Mouse (Mus musculus): Measurements from ENCODE around the gene Llph. TPM values are rescaled to one million over a fixed set of nuclear protein-coding genes. Genes with fewer than 3 reads are reported as not detected.
"Not testable (repeated sequence)": the region's sequence is repeated elsewhere in the genome, so short reads cannot be mapped to it uniquely, and the experiment has no call there.

The Llph gene
- polyA plus RNA-seq, 1 experiment from 2014 or later: 59.0 TPM

DNA sequence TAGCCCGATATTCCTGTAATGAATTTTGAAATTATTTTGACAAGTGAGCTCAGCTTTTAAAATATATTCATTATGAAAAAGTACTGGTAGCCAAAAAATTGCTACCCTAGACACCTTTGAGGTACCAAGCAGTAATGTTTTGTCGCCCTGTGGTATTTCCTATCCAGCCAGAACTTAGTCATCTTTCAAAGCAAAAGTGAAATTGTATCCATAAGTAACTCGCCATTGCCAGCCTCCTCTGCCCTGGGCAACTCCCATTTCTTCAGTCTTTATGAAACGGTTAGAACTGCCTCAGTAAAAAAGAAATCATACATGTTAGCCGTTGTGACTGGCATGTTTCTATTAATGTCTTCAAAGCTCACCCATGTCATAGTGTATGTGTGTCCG, 17.3 kb upstream of the Llph start:
- Histone ChIP-seq H3K4me3 (ENCODE audit: low read depth, low read length) (peak overlapping the region; percentile 86), H3K36me3 (ENCODE audit: control insufficient read depth, insufficient read depth, low read length) (no peaks in the 10 kb centered on the region), H3K9me3 (ENCODE audit: control insufficient read depth, low read length) (no peaks in the 10 kb centered on the region; the same call in 1 of the 2 replicates), H3K4me1 (replicated peaks; ENCODE audit: control insufficient read depth, insufficient read depth, low read length) (no peaks in the 10 kb centered on the region), H3K27me3 (ENCODE audit: control insufficient read depth, insufficient read depth, low read length) (no peaks in the 10 kb centered on the region), H3K4me2 (ENCODE audit: low read depth, low read length, severe bottlenecking) (peak overlapping the region; percentile 76), H3K9ac (ENCODE audit: low read length) (no peak overlapping the region), H3K27ac (ENCODE audit: low read depth, low read length) (no peak overlapping the region)
- DNase-seq (ENCODE audit: low spot score) (no peak), ATAC-seq (replicated peaks; ENCODE audit: low FRiP score) (no peak)
- 79% methylated on average over 6 of the region's 6 CpGs for WGBS

DNA sequence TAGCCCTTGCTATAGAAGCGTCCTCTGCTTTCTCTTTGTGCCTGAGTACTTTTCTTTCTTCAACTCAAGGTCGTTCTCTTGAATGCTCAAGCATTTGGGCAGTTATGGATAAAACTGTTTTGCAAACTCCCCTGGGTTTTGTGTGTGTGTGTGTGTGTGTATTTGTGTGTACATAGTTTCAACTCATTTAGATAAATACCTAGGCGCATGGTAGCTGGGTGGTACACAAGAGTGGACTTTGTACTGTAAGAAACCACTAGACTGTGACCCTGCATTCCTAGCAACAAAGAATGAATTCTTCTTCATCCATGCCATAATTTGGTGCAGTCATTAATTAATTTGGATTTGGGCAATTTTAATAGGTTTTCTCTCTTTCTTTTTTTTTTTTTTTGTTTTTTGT, 16.8 kb upstream of the Llph start:
- Histone ChIP-seq H3K9ac (ENCODE audit: low read length) (no peak overlapping the region), H3K4me1 (replicated peaks; ENCODE audit: control insufficient read depth, insufficient read depth, low read length) (no peaks in the 10 kb centered on the region), H3K4me3 (ENCODE audit: low read depth, low read length) (no peak overlapping the region), H3K4me2 (ENCODE audit: low read depth, low read length, severe bottlenecking) (no peak overlapping the region), H3K27me3 (ENCODE audit: control insufficient read depth, insufficient read depth, low read length) (no peaks in the 10 kb centered on the region), H3K36me3 (ENCODE audit: control insufficient read depth, insufficient read depth, low read length) (no peaks in the 10 kb centered on the region), H3K9me3 (ENCODE audit: control insufficient read depth, low read length) (no peaks in the 10 kb centered on the region; the same call in 1 of the 2 replicates), H3K27ac (ENCODE audit: low read depth, low read length) (no peak overlapping the region)
- no peak for ATAC-seq (replicated peaks; ENCODE audit: low FRiP score)
- no peak for DNase-seq (ENCODE audit: low spot score)
- 86% methylated on average over 3 of the region's 3 CpGs for WGBS

DNA sequence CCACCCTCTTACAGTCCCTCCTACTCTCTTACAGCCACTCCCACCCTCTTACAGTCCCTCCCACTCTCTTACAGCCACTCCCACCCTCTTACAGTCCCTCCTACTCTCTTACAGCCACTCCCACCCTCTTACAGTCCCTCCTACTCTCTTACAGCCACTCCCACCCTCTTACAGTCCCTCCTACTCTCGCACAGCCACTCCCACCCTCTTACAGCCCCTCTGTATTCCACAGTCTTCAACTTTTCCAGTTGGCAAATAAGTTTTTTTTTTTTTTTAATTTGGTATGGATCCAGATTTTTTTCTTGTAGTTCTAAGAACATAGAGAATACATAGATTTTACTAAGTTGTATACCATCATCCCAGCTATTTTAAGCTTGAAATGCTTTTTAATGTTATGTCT, 9.8 kb upstream of the Llph start:
- H3K36me3 ChIP-seq (ENCODE audit: control insufficient read depth, insufficient read depth, low read length); H3K4me3 ChIP-seq (ENCODE audit: low read depth, low read length); DNase-seq (ENCODE audit: low spot score); H3K4me1 ChIP-seq (replicated peaks; ENCODE audit: control insufficient read depth, insufficient read depth, low read length); H3K27me3 ChIP-seq (ENCODE audit: control insufficient read depth, insufficient read depth, low read length); H3K27ac ChIP-seq (ENCODE audit: low read depth, low read length); ATAC-seq (replicated peaks; ENCODE audit: low FRiP score); H3K4me2 ChIP-seq (ENCODE audit: low read depth, low read length, severe bottlenecking); H3K9ac ChIP-seq (ENCODE audit: low read length); H3K9me3 ChIP-seq (ENCODE audit: control insufficient read depth, low read length): not testable (repeated sequence)
- WGBS: 83% methylated on average over 1 of the region's 1 CpGs

DNA sequence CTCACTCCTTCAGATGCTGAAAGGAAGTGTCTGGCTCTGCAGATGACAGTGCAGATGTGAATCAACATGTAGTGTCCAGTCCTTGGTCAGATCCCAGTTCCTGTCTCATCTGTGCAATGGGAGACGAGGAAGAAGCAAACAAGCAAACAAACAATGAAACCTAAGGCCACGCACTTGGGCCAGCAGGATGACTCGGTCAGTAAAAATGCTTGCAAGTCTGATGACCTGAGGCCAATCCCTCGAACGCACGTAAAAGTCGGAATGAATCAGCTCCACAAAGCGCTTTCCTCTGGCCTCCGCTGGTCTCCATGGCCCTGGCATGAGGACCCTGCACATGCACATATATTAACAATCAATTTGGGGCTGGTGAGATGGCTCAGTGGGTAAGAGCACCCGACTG, 7.9 kb upstream of the Llph start:
- ATAC-seq (replicated peaks; ENCODE audit: low FRiP score): no peak
- H3K4me3 ChIP-seq (ENCODE audit: low read depth, low read length): no peak overlapping the region

DNA sequence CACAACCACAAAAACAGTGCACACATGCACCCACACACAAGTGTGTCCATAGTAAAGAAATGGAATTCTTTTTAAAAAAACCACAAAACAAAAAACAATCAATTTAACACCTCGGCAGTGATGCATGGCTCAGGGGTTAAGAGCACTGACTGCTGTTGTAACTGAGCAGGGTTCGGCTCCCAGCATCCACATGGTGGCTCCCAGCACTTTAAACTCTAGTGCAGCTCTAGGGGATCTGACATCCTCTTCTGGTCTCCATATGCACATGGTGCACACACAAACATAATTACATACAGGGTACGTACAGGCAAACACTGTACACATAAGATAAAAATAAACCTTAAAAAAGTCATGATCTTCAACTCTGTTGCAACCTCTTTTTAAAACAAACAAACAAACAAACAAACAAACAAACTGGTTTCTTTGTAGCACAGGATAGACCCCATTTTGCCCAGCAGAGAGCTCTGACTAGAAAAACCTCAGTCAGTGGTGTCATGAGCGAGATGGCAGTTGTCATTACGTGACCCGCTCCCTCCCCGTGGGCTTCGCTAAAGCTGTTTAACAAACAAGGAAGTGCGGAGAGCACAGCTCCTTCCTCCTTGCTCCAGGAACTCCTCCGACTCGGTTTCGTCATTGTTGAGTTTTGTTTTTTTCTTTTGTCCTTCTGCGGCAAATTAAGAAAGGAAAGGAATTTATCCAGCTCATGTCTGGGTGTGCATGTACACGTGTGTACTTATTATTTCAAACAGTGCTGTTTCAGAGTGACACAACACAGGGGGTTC, 7.1 kb upstream of the Llph start:
- H3K9me3 ChIP-seq (ENCODE audit: control insufficient read depth, low read length): no peaks in the 10 kb centered on the region
- no peak for ATAC-seq (replicated peaks; ENCODE audit: low FRiP score)
- H3K9ac ChIP-seq (ENCODE audit: low read length): no peak overlapping the region
- no peak overlapping the region for H3K4me2 ChIP-seq (ENCODE audit: low read depth, low read length, severe bottlenecking)
- no peaks in the 10 kb centered on the region for H3K4me1 ChIP-seq (replicated peaks; ENCODE audit: control insufficient read depth, insufficient read depth, low read length)
- H3K27ac ChIP-seq (ENCODE audit: low read depth, low read length): no peak overlapping the region
- H3K4me3 ChIP-seq (ENCODE audit: low read depth, low read length): no peak overlapping the region
- H3K36me3 ChIP-seq (ENCODE audit: control insufficient read depth, insufficient read depth, low read length): no peaks in the 10 kb centered on the region
- no peak for DNase-seq (ENCODE audit: low spot score)
- 89% methylated on average over 14 of the region's 14 CpGs for whole genome bisulfite sequencing
- no peaks in the 10 kb centered on the region for H3K27me3 ChIP-seq (ENCODE audit: control insufficient read depth, insufficient read depth, low read length)

More for the DNA sequence above, 7.9 kb upstream of the Llph start:
- Histone ChIP-seq H3K4me2 (ENCODE audit: low read depth, low read length, severe bottlenecking) (no peak overlapping the region), H3K9me3 (ENCODE audit: control insufficient read depth, low read length) (no peaks in the 10 kb centered on the region), H3K4me1 (replicated peaks; ENCODE audit: control insufficient read depth, insufficient read depth, low read length) (no peaks in the 10 kb centered on the region), H3K27me3 (ENCODE audit: control insufficient read depth, insufficient read depth, low read length) (no peaks in the 10 kb centered on the region), H3K36me3 (ENCODE audit: control insufficient read depth, insufficient read depth, low read length) (no peaks in the 10 kb centered on the region), H3K9ac (ENCODE audit: low read length) (no peak overlapping the region), H3K27ac (ENCODE audit: low read depth, low read length) (no peak overlapping the region)
- DNase-seq (ENCODE audit: low spot score): no peak
- 95% methylated on average over 10 of the region's 10 CpGs for WGBS

DNA sequence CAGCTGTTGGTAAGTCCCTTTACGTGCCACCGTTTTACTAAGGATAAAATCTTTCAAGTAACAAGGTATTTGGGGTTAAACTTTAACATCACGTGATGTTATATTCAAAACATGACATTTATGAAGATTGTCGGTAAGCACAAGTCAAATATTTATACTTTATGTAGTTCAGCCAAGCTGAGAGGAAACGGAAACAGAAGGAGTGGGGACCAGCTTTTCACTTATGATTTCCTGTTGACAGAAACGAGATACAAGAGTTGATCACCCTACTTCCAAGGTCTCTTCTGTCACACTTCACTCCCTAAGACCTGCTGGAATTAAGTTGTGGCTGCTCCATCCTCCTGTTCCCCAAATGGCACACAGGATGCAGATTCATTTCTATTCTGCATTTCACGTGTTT, 6.1 kb upstream of the Llph start:
- 90% methylated on average over 7 of the region's 7 CpGs for WGBS
- H3K27ac ChIP-seq (ENCODE audit: low read depth, low read length): no peak overlapping the region
- H3K4me3 ChIP-seq (ENCODE audit: low read depth, low read length): no peak overlapping the region
- no peaks in the 10 kb centered on the region for H3K27me3 ChIP-seq (ENCODE audit: control insufficient read depth, insufficient read depth, low read length)
- no peak overlapping the region for H3K9ac ChIP-seq (ENCODE audit: low read length)
- no peaks in the 10 kb centered on the region for H3K36me3 ChIP-seq (ENCODE audit: control insufficient read depth, insufficient read depth, low read length)
- no peak for ATAC-seq (replicated peaks; ENCODE audit: low FRiP score)
- H3K4me1 ChIP-seq (replicated peaks; ENCODE audit: control insufficient read depth, insufficient read depth, low read length): no peaks in the 10 kb centered on the region
- no peak for DNase-seq (ENCODE audit: low spot score)
- H3K9me3 ChIP-seq (ENCODE audit: control insufficient read depth, low read length): no peaks in the 10 kb centered on the region
- H3K4me2 ChIP-seq (ENCODE audit: low read depth, low read length, severe bottlenecking): no peak overlapping the region

DNA sequence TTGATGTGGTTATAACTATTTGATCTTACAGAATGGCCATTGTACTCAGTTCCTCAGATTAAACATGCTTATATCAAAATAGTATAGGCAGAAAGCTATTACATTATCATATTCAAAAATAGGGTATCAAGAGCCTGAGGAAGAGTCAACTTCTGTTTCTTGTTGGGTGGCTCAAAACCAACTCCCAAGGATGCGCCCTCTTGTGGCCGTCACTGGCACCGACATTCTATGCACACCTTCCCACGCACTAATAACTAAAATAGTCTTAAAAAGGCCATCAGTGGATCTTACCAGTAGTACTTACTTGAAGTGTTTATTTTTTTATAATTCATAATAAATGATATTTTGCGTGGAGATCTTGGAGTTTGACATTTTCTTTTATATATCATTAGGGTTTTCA, 4.8 kb downstream of the Llph start:
- no peak overlapping the region for H3K4me2 ChIP-seq (ENCODE audit: low read depth, low read length, severe bottlenecking)
- no peak overlapping the region for H3K9ac ChIP-seq (ENCODE audit: low read length)
- no peak overlapping the region for H3K27ac ChIP-seq (ENCODE audit: low read depth, low read length)

DNA sequence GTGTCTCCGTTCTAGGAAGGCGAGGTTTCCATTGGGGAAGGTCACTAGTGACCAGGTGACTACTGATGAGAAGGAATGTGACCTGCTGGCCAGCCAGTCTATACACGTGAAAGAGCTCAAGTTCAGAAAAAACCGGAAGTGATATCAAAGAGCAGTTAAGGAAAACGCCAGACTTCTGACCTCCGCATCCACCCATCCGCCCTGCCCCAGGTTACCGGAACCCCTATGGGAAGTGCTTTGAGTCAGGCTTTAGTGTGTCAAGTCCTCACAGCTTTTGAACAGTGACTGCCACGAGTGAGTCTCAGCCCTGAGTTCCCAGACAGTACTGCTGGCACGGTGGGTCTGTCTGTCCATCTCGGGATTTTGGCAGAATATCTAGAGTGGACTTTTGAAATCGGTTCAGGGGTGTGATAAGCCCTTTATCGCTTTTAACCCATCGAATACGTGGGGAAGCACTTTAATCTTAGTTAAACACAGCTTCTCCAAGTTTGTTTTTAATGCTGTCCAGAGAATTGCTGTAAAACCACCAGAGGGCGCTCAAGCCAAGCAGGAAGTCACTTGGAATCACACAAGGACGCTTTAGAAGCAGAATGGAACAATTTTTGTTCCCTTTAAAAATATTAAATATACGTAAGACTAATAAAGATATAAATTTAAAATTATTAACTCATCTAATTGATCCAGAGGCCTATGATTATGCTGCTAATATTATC, 6.9 kb downstream of the Llph start:
- no peak; the same call in 1 of the 2 replicates for ATAC-seq (replicated peaks; ENCODE audit: low FRiP score)
- H3K4me2 ChIP-seq (ENCODE audit: low read depth, low read length, severe bottlenecking): no peak overlapping the region
- no peaks in the 10 kb centered on the region for H3K4me1 ChIP-seq (replicated peaks; ENCODE audit: control insufficient read depth, insufficient read depth, low read length)
- H3K27ac ChIP-seq (ENCODE audit: low read depth, low read length): no peak overlapping the region
- peak; percentile 76 for DNase-seq (ENCODE audit: low spot score)
- no peaks in the 10 kb centered on the region for H3K27me3 ChIP-seq (ENCODE audit: control insufficient read depth, insufficient read depth, low read length)
- H3K36me3 ChIP-seq (ENCODE audit: control insufficient read depth, insufficient read depth, low read length): peaks cover 4% of the 10 kb centered on the region; the same call in 1 of the 2 replicates
- H3K9ac ChIP-seq (ENCODE audit: low read length): no peak overlapping the region
- no peak overlapping the region for H3K4me3 ChIP-seq (ENCODE audit: low read depth, low read length)
- 34% methylated on average over 18 of the region's 18 CpGs for WGBS
- H3K9me3 ChIP-seq (ENCODE audit: control insufficient read depth, low read length): no peaks in the 10 kb centered on the region

More for the DNA sequence above, 4.8 kb downstream of the Llph start:
- Histone ChIP-seq H3K27me3 (ENCODE audit: control insufficient read depth, insufficient read depth, low read length) (no peaks in the 10 kb centered on the region), H3K4me1 (replicated peaks; ENCODE audit: control insufficient read depth, insufficient read depth, low read length) (no peaks in the 10 kb centered on the region; the same call in 1 of the 2 replicates), H3K4me3 (ENCODE audit: low read depth, low read length) (no peak overlapping the region), H3K36me3 (ENCODE audit: control insufficient read depth, insufficient read depth, low read length) (peaks cover 7% of the 10 kb centered on the region; the same call in 1 of the 2 replicates), H3K9me3 (ENCODE audit: control insufficient read depth, low read length) (no peaks in the 10 kb centered on the region)
- DNase-seq (ENCODE audit: low spot score): peak; percentile 82
- WGBS: 29% methylated on average over 5 of the region's 5 CpGs
- no peak for ATAC-seq (replicated peaks; ENCODE audit: low FRiP score)
